Mouse (Mus musculus): ENCODE data around the gene Riox2. TPM values are rescaled to one million over a fixed set of nuclear protein-coding genes. Genes with fewer than 3 reads are reported as not detected.

Riox2 gene
- total RNA-seq, 1 experiment from 2014 or later: 21.2 TPM

DNA sequence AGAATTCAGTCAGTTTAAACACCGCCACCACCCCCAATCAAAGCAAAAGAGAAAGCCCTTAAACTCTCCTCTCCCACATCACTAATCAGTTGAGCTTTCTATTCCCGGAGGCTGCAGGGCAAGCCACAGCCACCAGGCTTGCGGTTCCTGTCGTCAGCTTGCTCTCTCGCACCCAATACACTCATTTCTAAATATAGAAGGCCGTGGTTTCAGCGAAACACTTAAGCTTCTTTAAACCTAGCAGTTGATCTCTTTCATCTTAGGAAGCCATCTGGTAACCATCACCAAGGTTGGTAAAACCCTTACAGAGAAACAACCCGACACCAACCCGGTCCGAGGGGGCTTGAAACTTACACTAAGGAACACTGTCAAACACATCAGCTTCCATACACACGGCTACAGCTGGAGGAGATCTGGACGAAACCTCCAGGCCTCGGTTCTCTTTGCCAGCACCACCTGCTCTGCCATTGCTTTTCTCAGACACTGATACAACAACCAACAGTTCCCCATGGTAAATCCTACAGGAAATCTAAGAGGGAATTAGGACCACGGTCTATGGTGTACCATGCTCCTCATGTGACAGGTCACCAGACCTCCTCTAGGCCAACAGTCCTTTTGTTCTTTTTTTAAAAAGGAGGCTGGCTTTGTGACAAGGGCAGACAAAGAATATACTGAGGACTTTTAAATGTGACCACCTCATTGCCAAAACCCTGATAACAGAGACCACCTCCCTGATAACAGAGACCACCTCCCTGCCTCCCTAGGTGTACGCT lies 46.1 kb downstream of the Riox2 start:
- no peak for DNase-seq

GRCm38 (mm10) chr16:59521752-59522423 lies 50.3 kb downstream of the Riox2 start:
- DNase-seq: no peak

DNA sequence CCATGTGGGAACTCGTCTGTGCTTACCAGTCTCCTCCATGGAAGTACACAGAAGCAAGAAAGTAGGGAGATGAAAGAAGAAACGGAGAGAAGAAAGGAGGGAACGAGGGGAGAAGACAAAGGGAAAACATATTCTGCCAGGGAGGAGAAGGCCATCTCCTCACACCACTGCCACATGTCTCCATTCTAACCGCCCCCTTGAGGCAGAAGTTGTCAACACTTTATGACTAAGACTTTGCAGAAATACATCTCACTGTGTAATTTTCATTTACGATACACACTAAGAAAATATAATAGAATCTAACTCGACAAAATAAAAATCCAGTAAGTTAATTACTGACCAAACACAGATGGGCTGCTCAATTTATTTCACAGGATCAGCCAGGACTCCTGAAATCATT lies 55.4 kb downstream of the Riox2 start:
- DNase-seq: no peak

DNA sequence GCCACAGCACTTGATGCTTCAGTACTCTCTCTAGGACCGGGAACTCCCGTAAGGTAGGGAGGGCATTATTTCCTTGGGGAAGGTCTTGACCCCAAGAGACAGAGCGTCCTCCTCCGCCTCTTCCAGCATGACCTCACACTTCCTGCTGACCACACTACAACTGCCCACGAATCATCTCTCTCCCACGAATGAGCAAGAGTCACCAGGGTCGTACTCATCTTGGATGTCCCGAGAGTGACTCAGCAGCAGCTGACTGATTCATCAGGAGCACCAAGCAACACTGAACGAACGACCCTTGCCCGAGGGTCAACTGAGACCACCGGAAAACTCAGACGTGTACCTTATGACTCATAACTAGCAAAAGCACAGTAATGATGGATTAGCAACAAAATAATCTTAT lies 58.0 kb downstream of the Riox2 start:
- DNase-seq: peak; percentile 22

- no peak for DNase-seq
These were observed 59.7 kb downstream of the Riox2 start for GRCm38 (mm10) chr16:59531243-59531642.

DNA sequence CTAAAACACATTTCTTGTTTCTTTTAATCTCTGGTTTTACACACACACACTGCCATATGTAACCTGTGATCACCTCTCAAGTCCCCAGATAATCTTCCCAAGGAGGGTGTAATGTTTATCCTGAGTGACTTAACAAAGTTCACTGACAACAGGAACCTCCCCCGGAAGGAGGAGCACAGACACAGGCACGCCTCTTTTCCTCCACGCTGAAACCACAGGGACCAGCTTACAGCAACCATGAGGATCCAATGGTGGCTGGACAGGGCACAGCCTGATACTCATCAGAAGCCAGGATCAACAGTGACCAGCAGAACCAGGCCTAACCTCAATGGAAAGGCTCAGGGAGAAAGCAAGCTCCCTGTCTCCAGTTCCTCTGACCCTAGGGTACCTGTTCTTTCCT lies 61.0 kb downstream of the Riox2 start:
- no peak for DNase-seq

DNA sequence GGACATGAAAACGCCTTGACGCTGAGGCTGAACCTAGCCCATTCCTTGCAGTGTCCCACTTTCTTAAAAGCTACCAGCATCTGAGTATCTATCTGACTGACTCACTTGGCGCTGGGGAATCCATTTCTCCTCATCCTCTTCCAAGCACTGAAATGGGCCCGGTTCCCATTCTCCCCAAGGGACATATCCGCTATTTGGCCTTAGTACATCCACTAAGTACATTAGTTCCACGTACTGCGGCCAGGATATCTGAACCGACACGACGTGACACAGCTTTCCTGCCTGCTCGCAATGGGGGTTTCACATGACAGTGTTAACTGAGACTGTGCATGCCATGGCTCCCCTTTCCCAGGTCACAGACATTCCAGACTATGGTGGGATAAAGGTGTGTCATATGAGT lies 62.8 kb downstream of the Riox2 start:
- DNase-seq: peak; percentile 26

GRCm38 (mm10) chr16:59535673-59536072 lies 64.1 kb downstream of the Riox2 start:
- no peak for DNase-seq

DNA sequence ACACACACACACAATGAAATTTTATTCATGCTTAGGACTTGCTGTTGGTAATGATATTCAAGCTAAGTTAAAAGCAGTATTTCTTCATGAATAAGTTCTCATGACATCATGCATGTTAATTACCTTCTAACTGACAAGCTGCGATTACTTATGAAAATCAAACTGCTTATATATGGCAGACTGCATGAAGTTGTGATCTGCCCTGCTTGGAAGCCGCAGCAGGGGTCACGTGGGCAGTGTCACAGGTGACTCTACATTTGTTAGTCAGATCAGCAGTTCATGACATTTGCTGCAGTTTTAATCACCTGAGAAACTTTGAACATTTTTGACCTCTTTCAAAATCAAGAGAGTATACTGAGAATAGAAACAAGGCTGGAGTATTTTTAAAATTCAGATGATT lies 69.4 kb downstream of the Riox2 start:
- no peak for DNase-seq

DNA sequence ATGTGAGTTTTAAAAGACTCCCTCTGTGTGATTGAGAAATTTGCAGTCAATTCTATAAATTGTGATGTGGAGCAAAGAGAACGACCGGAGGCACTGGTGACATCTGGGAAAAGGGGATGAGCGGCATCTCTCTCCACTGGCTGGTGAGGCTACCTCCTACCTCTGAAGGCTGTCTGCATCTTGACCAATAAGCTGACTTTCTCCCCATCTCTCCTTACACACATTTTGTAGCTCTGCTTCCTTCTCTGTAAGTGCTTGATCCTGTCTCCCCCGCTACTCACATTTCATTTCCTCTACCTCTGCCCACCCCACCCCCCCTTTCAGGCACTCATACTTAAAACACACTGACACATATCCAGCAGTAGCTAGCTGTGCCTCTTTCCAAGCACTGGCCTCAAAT lies 69.8 kb downstream of the Riox2 start:
- no peak for DNase-seq

Other genes with a start within 250 kb of the Riox2 start
- not detected in 2 replicates for gene Olfr201, start 199.1 kb upstream of the Riox2 start, total RNA-seq (2021)
- not detected in 2 replicates for gene Olfr202, start 185.0 kb upstream of the Riox2 start, total RNA-seq (2021)
- gene Olfr203, start 172.9 kb upstream of the Riox2 start, total RNA-seq (2021): not detected in 2 replicates
- gene Olfr204, start 153.5 kb upstream of the Riox2 start, total RNA-seq (2021): 0.07 TPM in 1 of 2 replicates, not detected in the other
- gene Olfr205, start 140.6 kb upstream of the Riox2 start, total RNA-seq (2021): not detected in 2 replicates
- gene Olfr206, start 122.5 kb upstream of the Riox2 start, total RNA-seq (2021): not detected in 2 replicates
- not detected in 2 replicates for gene Olfr209, start 107.8 kb upstream of the Riox2 start, total RNA-seq (2021)
- gene Gabrr3, start 64.4 kb upstream of the Riox2 start, total RNA-seq (2021): not detected in 2 replicates
- gene Crybg3, start 129.2 kb downstream of the Riox2 start, total RNA-seq (2021): 15.8 and 17.3 TPM in 2 replicates
- gene Arl6, start 167.6 kb downstream of the Riox2 start, total RNA-seq (2021): 8.0 and 9.4 TPM in 2 replicates

Measured in adrenal gland, postnatal 14 days (tissue).